Mouse (Mus musculus) megakaryocyte, embryonic 14.5 days (primary cell): Measurements from ENCODE around the gene Snrpf. TPM values are rescaled to one million over a fixed set of nuclear protein-coding genes. Genes with fewer than 3 reads are reported as not detected.

Experiments
- H3K27me3 ChIP-seq: replicated peaks from 2 replicates; pipeline ENCODE3; 2012; ENCODE audit warnings: inconsistent platforms
- H3K36me3 ChIP-seq: replicated peaks from 2 replicates; pipeline ENCODE3; 2012; ENCODE audit warnings: low read length, inconsistent platforms, mixed read lengths
- H3K4me1 ChIP-seq: 2 replicates; pipeline ENCODE4 v1.6.1; 2012; ENCODE audit warnings: inconsistent platforms
- H3K4me3 ChIP-seq: replicated peaks from 2 replicates; pipeline ENCODE3; 2012; ENCODE audit warnings: moderate library complexity, mild to moderate bottlenecking, inconsistent platforms
- H3K9me3 ChIP-seq: 2 replicates; pipeline ENCODE4 v1.6.1; 2012; ENCODE audit warnings: inconsistent platforms
- FLI1 ChIP-seq: IDR thresholded peaks from 2 replicates; pipeline ENCODE4 v1.6.1; 2012; ENCODE audit warnings: low read length, inconsistent platforms, mixed read lengths
- GATA1 ChIP-seq: IDR thresholded peaks from 3 replicates; pipeline ENCODE4 v1.6.1; 2012; ENCODE audit warnings: mixed read lengths, low read length, inconsistent platforms, borderline replicate concordance
- polyA plus RNA-seq: library from polyadenylated mRNA; stranded (reverse); fragments of >175 nt; gene quantifications from 2 replicates; pipeline ENCODE4 v1.2.3, GENCODE M21; 2012; ENCODE audit warnings: low replicate concordance; ENCODE audit not compliant: insufficient read depth

Snrpf gene
- polyA plus RNA-seq, 1 experiment: 75.4 TPM

- TF ChIP-seq FLI1: no peak
- no peak for TF ChIP-seq GATA1
- Histone ChIP-seq H3K9me3 (no peaks in the 10 kb centered on the region), H3K27me3 (peaks cover 31% of the 10 kb centered on the region), H3K4me1 (peaks cover 24% of the 10 kb centered on the region), H3K4me3 (no peak overlapping the region), H3K36me3 (no peaks in the 10 kb centered on the region)
Observed at GRCm38 (mm10) chr10:93538818-93539217, 50.7 kb downstream of the Snrpf start.

DNA sequence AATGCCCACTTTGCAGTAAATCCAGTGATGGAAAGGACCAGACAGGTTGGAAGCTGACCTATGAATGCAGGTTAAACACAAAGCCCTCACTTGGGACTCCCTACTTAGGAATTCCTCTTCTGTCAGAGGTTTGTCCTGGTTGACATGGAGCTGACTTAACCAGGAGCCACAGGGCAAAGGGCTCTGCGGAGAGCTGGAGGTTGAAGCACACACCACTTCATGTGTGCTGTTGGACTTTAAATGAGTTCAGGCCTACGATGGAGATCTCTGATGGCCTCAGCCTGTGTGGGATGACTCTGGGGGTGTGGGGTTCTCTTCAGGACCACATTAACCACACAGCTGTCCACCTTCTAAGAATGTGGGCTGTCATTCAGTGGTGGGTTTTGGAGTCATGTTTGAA lies 51.2 kb downstream of the Snrpf start:
- Histone ChIP-seq H3K36me3 (no peaks in the 10 kb centered on the region), H3K4me3 (no peak overlapping the region), H3K4me1 (peaks cover 23% of the 10 kb centered on the region), H3K9me3 (no peaks in the 10 kb centered on the region), H3K27me3 (peaks cover 31% of the 10 kb centered on the region)
- no peak for TF ChIP-seq FLI1
- no peak for TF ChIP-seq GATA1

Other genes with a start within 250 kb of the Snrpf start
- 63.1 and 78.0 TPM in 2 replicates for gene Lta4h, start 136.3 kb downstream of the Snrpf start, polyA plus RNA-seq
- gene Hal, start 100.9 kb downstream of the Snrpf start, polyA plus RNA-seq: 0.11 TPM in 1 of 2 replicates, not detected in the other
- not detected in 2 replicates for gene Amdhd1, start 49.7 kb downstream of the Snrpf start, polyA plus RNA-seq
- not detected in 2 replicates for gene Ccdc38, start 49.1 kb downstream of the Snrpf start, polyA plus RNA-seq
- gene Ntn4, start 51.0 kb upstream of the Snrpf start, polyA plus RNA-seq: 0.22 and 1.6 TPM in 2 replicates
- not detected in 2 replicates for gene Usp44, start 241.8 kb upstream of the Snrpf start, polyA plus RNA-seq